ENCODE assay signal across 8 mouse cellular contexts in the genomic region with DNA sequence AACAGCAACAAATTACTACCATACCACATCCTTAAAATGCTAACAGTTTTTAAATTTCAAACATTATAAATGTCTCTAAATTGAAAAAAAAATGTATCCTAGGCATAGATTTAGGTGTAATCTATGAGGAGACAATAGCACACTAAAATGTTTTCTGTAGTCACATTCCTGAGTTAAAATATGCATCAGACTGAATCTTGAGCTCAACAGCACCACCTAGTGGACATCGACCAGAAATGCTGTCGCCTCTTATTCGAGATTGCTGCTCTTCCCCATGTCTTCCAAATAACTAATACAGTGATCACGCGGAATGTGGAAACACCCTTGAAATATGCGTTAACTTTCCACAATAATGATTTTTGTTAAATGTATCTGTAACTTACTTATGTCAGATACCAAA. TPM values are rescaled to one million over a fixed set of nuclear protein-coding genes. Genes with fewer than 3 reads are reported as not detected.
DNase-seq lines count a peak whose midpoint lies in the region; ATAC-seq lines count a peak whose summit lies in the region.

No protein-coding gene starts in this region.

- H3K4me3 ChIP-seq in midbrain, embryonic 11.5 days (ENCODE audit: low read depth, low read length) = no peak overlapping the region
- H3K4me3 ChIP-seq in midbrain, embryonic 15.5 days = no peak overlapping the region
- no peak overlapping the region for H3K4me3 ChIP-seq in forebrain, embryonic 15.5 days

- peak; percentile 97 for DNase-seq in midbrain, embryonic 11.5 days (ENCODE audit: low spot score, missing footprints)
- peak; percentile 72 for DNase-seq in Muller cell, postnatal 12 days (ENCODE audit: inconsistent ontology term)
- DNase-seq in cerebellum, adult 11 months = peak; percentile 8
- DNase-seq in layer of hippocampus, adult 9-11 months = peak; percentile 20
- peak; percentile 72 for DNase-seq in naive thymus-derived CD4-positive, alpha-beta T cell, adult 2 months (ENCODE audit: low read depth)

- H3K9ac ChIP-seq in midbrain, embryonic 11.5 days (ENCODE audit: low read length) = no peak overlapping the region
- H3K9ac ChIP-seq in midbrain, embryonic 15.5 days = no peak overlapping the region
- no peak overlapping the region for H3K9ac ChIP-seq in forebrain, embryonic 15.5 days (replicated peaks)

- no peaks in the 10 kb centered on the region for H3K9me3 ChIP-seq in midbrain, embryonic 11.5 days (ENCODE audit: control insufficient read depth, low read length)
- no peaks in the 10 kb centered on the region for H3K9me3 ChIP-seq in midbrain, embryonic 15.5 days
- no peaks in the 10 kb centered on the region for H3K9me3 ChIP-seq in forebrain, embryonic 15.5 days

- H3K27ac ChIP-seq in midbrain, embryonic 11.5 days (ENCODE audit: low read depth, low read length) = no peak overlapping the region
- H3K27ac ChIP-seq in midbrain, embryonic 15.5 days = no peak overlapping the region
- no peak overlapping the region for H3K27ac ChIP-seq in forebrain, embryonic 15.5 days (replicated peaks)

- no peaks in the 10 kb centered on the region for H3K4me1 ChIP-seq in midbrain, embryonic 11.5 days (ENCODE audit: control insufficient read depth, insufficient read depth, low read length)
- no peaks in the 10 kb centered on the region for H3K4me1 ChIP-seq in midbrain, embryonic 15.5 days
- H3K4me1 ChIP-seq in forebrain, embryonic 15.5 days = no peaks in the 10 kb centered on the region

- ATAC-seq in midbrain, embryonic 11.5 days (ENCODE audit: low FRiP score) = peak; percentile 30
- no peak for ATAC-seq in midbrain, embryonic 15.5 days (replicated peaks)
- peak; percentile 55 for ATAC-seq in forebrain, embryonic 15.5 days (replicated peaks)
- ATAC-seq in erythroid progenitor cell, adult 5-6 weeks (replicated peaks; ENCODE audit: low FRiP score, poor library complexity, severe bottlenecking) = no peak

- no peaks in the 10 kb centered on the region for H3K36me3 ChIP-seq in midbrain, embryonic 11.5 days (ENCODE audit: control insufficient read depth, insufficient read depth, low read length)
- no peaks in the 10 kb centered on the region for H3K36me3 ChIP-seq in midbrain, embryonic 15.5 days (replicated peaks)
- no peaks in the 10 kb centered on the region for H3K36me3 ChIP-seq in forebrain, embryonic 15.5 days

- no peaks in the 10 kb centered on the region for H3K27me3 ChIP-seq in midbrain, embryonic 11.5 days (ENCODE audit: control insufficient read depth, insufficient read depth, low read length)
- H3K27me3 ChIP-seq in midbrain, embryonic 15.5 days (replicated peaks) = no peaks in the 10 kb centered on the region
- H3K27me3 ChIP-seq in forebrain, embryonic 15.5 days = no peaks in the 10 kb centered on the region

- WGBS in midbrain, embryonic 11.5 days = 16% methylated on average over 6 of the region's 6 CpGs
- 19% methylated on average over 6 of the region's 6 CpGs for WGBS in midbrain, embryonic 15.5 days
- 14% methylated on average over 6 of the region's 6 CpGs for WGBS in forebrain, embryonic 15.5 days

- no peak overlapping the region for H3K4me2 ChIP-seq in midbrain, embryonic 11.5 days
- no peak overlapping the region for H3K4me2 ChIP-seq in midbrain, embryonic 15.5 days
- no peak overlapping the region for H3K4me2 ChIP-seq in forebrain, embryonic 15.5 days (replicated peaks)

RNA-seq across cellular contexts. Expression of a gene that starts 36.3 kb away (rescaled TPM):
- polyA plus RNA-seq in midbrain, embryonic 11.5 days (2014; fragmentation: Nextera tagmentation; extraction: Ambion mirVana) = 4.5 and 5.9 TPM in 2 replicates
- 6.1 and 8.2 TPM in 2 replicates for polyA plus RNA-seq in midbrain, embryonic 15.5 days (2015; fragmentation: Nextera tagmentation; extraction: Ambion mirVana)
- polyA plus RNA-seq in forebrain, embryonic 15.5 days (2015; fragmentation: Nextera tagmentation; extraction: Ambion mirVana) = 6.1 and 7.7 TPM in 2 replicates
- total RNA-seq in erythroid progenitor cell, adult 5-6 weeks (2015; ENCODE audit: low replicate concordance) = not detected in 2 replicates
- not detected in 2 replicates for total RNA-seq in erythroid progenitor cell, adult 5-6 weeks (2017; ENCODE audit: low replicate concordance)

RNA-seq across cellular contexts. Expression of a gene that starts 36.7 kb away (rescaled TPM):
- polyA plus RNA-seq in midbrain, embryonic 11.5 days (2014; fragmentation: Nextera tagmentation; extraction: Ambion mirVana) = 81.7 and 92.9 TPM in 2 replicates
- polyA plus RNA-seq in midbrain, embryonic 15.5 days (2015; fragmentation: Nextera tagmentation; extraction: Ambion mirVana) = 46.5 and 47.5 TPM in 2 replicates
- 58.9 and 60.6 TPM in 2 replicates for polyA plus RNA-seq in forebrain, embryonic 15.5 days (2015; fragmentation: Nextera tagmentation; extraction: Ambion mirVana)
- total RNA-seq in erythroid progenitor cell, adult 5-6 weeks (2015; ENCODE audit: low replicate concordance) = 37.1 and 38.6 TPM in 2 replicates
- total RNA-seq in erythroid progenitor cell, adult 5-6 weeks (2017; ENCODE audit: low replicate concordance) = 23.2 and 32.3 TPM in 2 replicates

Comparison
In these comparisons a context has a peak if more than half of its experiments do, and no peak if none do; other contexts are left out.
1. ATAC-seq: peak in midbrain, embryonic 11.5 days (single experiment) and forebrain, embryonic 15.5 days (single experiment); none in midbrain, embryonic 15.5 days (single experiment) and erythroid progenitor cell, adult 5-6 weeks (single experiment).
2. DNase-seq: peak in every context shown above with its lines; median percentile 97 in midbrain, embryonic 11.5 days; 72 in Muller cell, postnatal 12 days; 72 in naive thymus-derived CD4-positive, alpha-beta T cell, adult 2 months; 20 in layer of hippocampus, adult 9-11 months; 8 in cerebellum, adult 11 months.